Mouse (Mus musculus) bone marrow macrophage, adult 2 months (primary cell): ENCODE data around the gene Irf1. TPM values are rescaled to one million over a fixed set of nuclear protein-coding genes. Genes with fewer than 3 reads are reported as not detected.

ENCODE experiments used
- H3K27ac ChIP-seq: 2 replicates; pipeline ENCODE4 v1.5.1; 2012; ENCODE audit warnings: low read depth, low read length; ENCODE audit not compliant: insufficient read depth
- H3K4me1 ChIP-seq: 2 replicates; pipeline ENCODE4 v1.6.1; 2012; ENCODE audit warnings: low read length; ENCODE audit not compliant: control insufficient read depth, insufficient read depth
- H3K4me3 ChIP-seq: 2 replicates; pipeline ENCODE4 v1.5.1; 2012; ENCODE audit warnings: mild to moderate bottlenecking, low read length, moderate library complexity; ENCODE audit not compliant: insufficient read depth
- CTCF ChIP-seq: IDR thresholded peaks from 2 replicates; pipeline ENCODE4 v1.5.1; 2012; ENCODE audit warnings: low read depth, mild to moderate bottlenecking, low read length, moderate library complexity
- POLR2A ChIP-seq: IDR thresholded peaks from 2 replicates; pipeline ENCODE4 v1.6.1; 2012; ENCODE audit warnings: mild to moderate bottlenecking, low read depth, low read length, borderline replicate concordance
- polyA plus RNA-seq: library from polyadenylated mRNA; stranded (reverse); fragments of >200 nt; gene quantifications from 2 replicates; pipeline ENCODE4 v1.2.4, GENCODE M21; 2012; ENCODE audit not compliant: missing spikeins, insufficient read depth, insufficient read length

The Irf1 gene
- polyA plus RNA-seq, 1 experiment, result 89.6 TPM

DNA sequence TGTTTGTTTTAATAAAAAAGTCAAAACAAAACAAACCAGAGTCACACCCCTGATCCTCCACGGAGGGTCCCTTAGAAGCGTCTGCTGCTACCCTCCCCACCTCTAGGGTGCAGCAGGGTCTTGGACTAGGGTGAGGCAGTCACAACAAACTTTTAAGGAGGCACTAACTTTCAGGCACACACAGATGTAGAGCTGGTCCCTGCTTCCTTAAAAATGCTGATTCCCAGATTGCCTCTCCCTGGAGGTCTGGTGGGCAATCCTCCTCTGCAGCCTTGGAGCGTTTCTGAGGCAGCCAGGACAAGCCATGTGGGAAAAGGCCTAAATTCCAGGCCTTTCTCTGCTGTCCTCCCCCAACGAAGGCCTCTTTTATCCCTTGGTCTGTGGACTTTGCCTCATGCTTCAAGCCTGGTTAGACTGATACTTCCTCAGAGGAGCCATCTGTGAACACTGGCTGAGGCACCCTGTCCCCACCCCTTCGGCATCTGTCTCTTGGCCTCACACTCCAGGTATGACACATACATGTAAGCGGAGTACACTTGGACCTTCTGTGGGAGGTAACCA, 10.9 kb upstream of the Irf1 start:
- TF ChIP-seq CTCF, result no peak
- no peak for TF ChIP-seq POLR2A
- H3K27ac ChIP-seq, result no peak overlapping the region
- H3K4me1 ChIP-seq, result peaks cover 12% of the 10 kb centered on the region
- H3K4me3 ChIP-seq, result no peak overlapping the region

DNA sequence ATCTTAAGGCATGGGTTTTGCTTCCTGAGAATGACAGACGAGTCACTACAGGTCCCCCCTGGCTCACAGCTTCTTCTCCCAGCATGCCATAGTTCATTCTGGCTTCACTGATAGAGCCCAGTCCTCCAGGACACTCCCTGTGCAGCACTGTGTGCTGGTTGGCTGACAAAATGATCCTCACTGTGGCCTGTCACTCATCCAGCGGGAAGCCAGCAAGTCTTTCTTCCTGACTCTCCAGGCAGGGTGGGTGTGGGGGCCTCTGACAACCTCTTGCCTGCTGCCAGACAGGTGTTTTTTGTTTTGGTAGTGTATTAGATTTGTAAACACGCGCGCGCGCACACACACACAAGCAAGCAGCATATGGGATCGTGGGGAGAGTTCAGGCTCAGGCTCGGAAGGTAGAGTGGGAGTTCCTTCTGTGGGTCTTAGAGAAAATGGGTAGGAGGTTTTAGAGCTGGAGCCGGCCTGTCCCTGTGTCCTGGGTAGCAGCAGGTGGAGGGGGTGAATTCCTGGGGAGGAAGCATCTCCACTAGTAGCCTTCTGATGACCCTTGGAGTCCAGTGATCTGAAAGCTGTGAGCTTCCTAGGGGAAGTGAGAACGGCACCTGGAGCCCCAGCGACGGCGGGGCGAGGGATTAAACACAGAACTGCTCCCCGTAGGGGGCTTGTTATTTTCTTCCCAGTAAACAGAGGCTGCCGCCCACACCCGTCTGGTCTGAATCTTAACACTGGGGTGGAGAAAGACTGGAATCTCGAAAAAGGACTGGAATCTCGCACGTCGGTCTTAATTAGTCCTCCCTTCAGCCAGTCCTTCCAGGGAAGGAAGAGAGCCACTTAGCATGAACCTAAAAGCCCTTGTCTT, 10.0 kb upstream of the Irf1 start:
- H3K4me3 ChIP-seq, result no peak overlapping the region
- TF ChIP-seq CTCF, result no peak
- TF ChIP-seq POLR2A, result no peak
- H3K27ac ChIP-seq, result no peak overlapping the region
- H3K4me1 ChIP-seq, result peaks cover 19% of the 10 kb centered on the region

DNA sequence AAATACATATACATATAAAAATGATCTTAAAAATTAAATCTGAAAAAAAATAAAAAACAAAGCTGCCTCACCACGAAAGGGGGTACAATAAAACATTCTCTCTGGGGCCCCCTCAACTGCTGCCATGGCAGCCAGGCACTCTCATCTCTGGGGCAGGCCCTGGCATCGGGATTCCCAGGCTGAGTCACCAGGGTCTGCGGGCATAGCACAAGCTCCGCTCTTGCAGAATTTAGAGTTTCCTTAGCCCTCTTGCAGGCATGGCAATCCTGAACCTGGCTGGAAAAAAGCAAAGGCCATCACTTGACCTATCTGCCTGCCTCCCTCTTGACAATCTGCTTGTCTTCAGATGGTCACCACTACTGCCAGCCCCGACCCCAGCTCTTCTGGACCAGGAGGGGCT, 8.5 kb upstream of the Irf1 start:
- peaks cover 22% of the 10 kb centered on the region for H3K4me1 ChIP-seq
- no peak overlapping the region for H3K27ac ChIP-seq
- TF ChIP-seq CTCF (no peak), POLR2A (no peak)
- H3K4me3 ChIP-seq, result no peak overlapping the region

DNA sequence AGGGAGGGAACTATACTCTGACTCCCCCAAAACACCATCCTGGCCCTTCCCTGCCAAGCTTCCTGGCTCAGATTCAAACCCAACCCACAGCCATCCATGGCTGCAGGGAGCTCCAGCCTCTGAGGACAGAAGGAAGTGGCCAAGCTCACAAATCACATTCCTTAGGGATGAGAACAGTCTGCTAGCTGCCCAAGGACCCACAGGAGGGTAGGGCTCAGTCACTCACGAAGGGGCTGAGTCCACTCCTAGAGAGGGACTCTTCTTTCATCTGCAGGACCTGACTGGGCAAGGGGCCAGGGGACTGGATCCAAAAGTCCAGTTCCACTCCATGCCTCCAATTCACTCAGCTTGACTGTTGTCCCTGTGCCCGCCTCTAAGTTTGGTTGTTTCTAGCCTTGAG, 8.0 kb upstream of the Irf1 start:
- TF ChIP-seq POLR2A (no peak), CTCF (no peak)
- H3K4me1 ChIP-seq, result peaks cover 22% of the 10 kb centered on the region
- H3K27ac ChIP-seq, result no peak overlapping the region
- H3K4me3 ChIP-seq, result no peak overlapping the region

DNA sequence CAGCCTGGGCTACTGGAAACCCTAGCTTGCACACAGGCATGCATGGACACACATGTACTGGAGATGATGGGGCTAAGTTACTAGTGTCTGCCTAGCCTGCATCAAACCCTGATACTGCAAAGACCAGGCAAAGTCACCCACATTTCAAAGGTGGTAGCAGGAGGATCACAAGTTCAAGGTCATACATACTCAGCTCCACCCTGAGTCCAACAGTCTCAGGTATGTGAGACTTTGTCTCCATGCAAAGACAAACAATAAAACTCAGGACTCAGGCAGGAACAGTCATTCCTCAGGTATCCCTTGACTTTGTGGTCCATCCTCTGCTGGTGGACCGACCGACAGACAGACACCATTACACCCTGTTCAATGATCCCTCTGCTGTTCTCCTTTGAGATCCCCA, 7.4 kb upstream of the Irf1 start:
- H3K4me3 ChIP-seq, result peak overlapping the region; percentile 62
- no peak for TF ChIP-seq POLR2A
- TF ChIP-seq CTCF, result no peak
- peaks cover 22% of the 10 kb centered on the region for H3K4me1 ChIP-seq
- peak overlapping the region; percentile 98 for H3K27ac ChIP-seq

DNA sequence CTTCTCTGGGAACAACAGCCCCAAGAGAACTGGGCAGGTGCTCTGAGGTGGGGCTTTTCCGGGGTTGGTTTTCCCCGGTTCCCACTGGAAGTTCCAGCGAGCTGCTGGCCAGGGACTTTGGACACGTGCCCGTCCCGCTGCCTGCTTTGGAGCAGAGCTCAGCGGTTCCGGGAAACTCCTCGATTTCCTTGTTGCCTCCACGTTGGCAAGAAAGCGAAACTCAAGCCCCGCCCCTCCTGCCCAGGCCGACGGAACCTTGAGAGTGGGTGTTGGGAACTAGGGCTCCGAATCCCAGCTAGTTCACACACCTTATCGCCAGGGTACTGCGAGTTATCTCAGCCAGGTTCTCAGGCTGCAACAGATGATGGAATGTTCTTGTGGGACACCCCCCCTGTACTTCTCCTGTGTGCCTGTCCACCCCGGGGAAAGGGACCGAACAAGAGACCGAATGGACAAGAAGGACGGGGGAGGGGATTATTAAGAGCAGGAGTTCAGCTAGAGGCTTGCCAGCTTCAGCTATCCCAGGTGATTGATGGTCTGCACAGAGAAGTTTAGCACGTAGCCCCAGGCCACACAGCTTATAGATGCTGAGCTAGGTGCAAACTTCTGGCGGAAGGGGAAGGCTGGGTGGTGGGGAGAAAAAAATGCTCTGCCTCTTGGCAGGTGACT, 6.9 kb upstream of the Irf1 start:
- Histone ChIP-seq H3K4me1 (peaks cover 22% of the 10 kb centered on the region), H3K27ac (peak overlapping the region; percentile 98), H3K4me3 (peak overlapping the region; percentile 62)
- TF ChIP-seq POLR2A (no peak), CTCF (no peak)

DNA sequence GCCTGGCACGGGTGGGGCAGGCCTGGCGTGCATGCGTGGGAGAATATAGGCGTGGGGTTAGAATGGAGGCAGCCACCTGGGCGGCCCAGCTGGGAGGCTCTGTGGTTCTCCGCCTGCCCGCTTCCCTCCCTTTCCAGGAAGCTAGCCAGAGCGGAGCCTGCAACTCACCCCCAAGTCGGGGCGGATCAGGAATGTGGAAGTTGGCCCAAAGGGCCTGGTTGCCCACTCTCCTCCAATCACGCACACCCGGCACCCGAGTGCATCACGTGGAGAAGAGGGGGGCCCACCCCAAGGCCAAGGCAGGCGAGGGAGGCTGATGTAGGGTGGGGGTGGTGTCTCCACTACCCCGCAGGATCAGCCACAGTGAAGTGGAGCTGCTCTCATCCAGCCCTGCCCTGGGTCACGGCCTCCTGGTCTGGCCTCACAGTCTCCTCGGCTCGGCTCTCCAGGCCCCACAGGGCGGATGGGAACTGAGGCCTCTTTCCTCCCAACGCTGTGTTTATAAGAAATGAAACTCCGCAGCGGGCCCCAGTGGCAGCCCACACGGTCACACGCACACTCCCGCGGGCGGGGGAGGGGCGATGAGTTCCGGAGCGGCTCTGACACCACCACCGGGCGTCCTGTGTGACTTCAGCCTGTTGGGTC, 6.2 kb upstream of the Irf1 start:
- Histone ChIP-seq H3K4me3 (peak overlapping the region; percentile 62), H3K4me1 (peaks cover 23% of the 10 kb centered on the region), H3K27ac (peak overlapping the region; percentile 98)
- TF ChIP-seq CTCF (no peak), POLR2A (no peak)

DNA sequence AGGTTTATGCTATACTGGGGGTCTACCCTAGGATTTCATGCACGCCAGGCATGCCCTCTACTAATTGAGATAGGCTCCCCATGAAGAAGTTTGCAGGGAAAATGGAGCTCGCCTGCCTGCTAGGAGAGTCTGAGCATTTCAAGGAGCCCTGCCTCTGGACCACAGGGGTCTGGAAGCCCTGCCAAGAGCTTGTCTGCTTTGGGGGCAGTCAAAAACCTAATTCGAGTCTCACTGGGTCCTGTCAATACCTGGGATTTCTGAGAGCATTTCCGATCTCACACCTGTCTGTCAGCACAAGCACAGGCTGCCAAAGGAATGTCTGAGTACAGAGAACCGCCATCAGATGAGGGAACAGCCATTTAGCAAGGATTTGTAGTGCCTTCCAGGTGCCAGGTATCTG, 5.2 kb upstream of the Irf1 start:
- peak overlapping the region; percentile 98 for H3K27ac ChIP-seq
- H3K4me3 ChIP-seq, result no peak overlapping the region
- H3K4me1 ChIP-seq, result peaks cover 32% of the 10 kb centered on the region
- TF ChIP-seq CTCF, result no peak
- no peak for TF ChIP-seq POLR2A

DNA sequence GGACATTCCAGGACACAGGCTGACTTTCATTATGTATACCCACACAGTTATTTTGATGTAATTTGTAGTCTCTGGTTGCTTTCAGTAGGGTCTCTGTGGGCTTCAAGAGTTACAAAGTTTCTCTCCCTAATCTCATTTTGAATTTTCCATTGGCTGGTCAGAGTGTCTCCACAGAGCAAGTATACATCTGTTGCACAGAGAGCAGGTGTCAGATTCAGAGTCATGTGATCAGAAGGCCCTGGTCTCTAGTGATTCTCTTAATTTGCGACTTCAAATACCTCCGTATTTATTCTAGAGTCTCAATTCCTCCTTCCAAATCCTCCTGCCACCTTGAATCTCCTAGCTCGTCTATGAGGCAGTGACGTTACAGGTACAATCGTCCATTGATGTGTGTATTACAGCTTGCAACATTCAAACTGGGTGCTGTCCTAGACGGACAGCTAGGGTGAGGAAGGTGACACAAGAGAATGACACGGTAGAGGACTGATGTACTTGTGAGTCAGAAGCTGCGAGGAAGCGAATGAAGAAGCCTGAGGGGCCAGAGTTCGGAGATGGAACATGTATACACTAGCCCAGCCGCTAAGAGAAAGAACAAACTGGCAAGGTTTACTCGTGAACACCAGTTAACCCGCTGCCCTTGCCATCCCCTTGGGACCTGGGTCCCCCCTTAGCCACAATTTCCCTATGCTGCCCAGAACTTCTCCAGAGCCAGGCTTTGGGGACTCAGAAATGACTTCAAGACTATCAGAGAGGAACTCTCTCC, 1.2 kb upstream of the Irf1 start:
- no peak overlapping the region for H3K27ac ChIP-seq
- no peak overlapping the region for H3K4me3 ChIP-seq
- H3K4me1 ChIP-seq, result peaks cover 39% of the 10 kb centered on the region
- TF ChIP-seq POLR2A, result no peak
- no peak for TF ChIP-seq CTCF
